Mouse (Mus musculus): ENCODE results near the gene Lyrm9. TPM values are rescaled to one million over a fixed set of nuclear protein-coding genes. Genes with fewer than 3 reads are reported as not detected.

Gene Lyrm9
- total and polyA plus RNA-seq, 3 experiments: 31.6 to 48.6 TPM; not detected in 1

DNA sequence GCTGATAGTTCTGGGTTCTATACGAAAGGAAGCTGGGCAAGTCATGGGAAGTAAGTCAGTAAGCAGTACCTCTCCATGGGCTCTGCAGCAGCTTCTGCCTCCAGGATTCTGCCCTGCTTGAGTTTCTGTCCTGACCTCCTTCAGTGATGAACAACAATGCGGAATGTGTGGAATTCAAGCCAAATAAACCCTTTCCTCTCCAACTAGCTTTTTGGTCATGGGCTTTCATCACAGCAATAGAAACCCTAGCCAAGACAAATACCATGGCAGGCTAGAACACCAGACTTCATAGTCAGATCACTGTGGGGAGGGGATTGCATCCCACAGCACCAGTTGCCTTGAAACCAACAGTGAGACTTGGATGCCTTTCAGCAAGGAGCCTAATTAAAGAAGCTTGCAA, 46.4 kb downstream of the Lyrm9 start:
- DNase-seq (ENCODE audit: low read depth, low spot score): no peak
- H3K36me3 ChIP-seq (ENCODE audit: control insufficient read depth in 1 of 2, insufficient read depth in 2 of 2, low read length in 2 of 2): no peaks in the 10 kb centered on the region
- H3K9ac ChIP-seq (ENCODE audit: control insufficient read depth, low read depth, low read length, poor library complexity, severe bottlenecking): no peak overlapping the region
- TF ChIP-seq UBTF (IDR thresholded peaks at IDR 0.05; ENCODE audit: borderline replicate concordance, insufficient read depth, low read depth, low read length): no peak
- no peak for TF ChIP-seq CHD1 (IDR thresholded peaks at IDR 0.05; ENCODE audit: low read depth, low read length)
- no peak for TF ChIP-seq KAT2A (conservative IDR thresholded peaks at IDR 0.05; ENCODE audit: low read depth, low read length)
- TF ChIP-seq ETS1 (IDR thresholded peaks at IDR 0.05; ENCODE audit: low read depth, low read length): no peak
- TF ChIP-seq ZNF384 (IDR thresholded peaks at IDR 0.05; ENCODE audit: low read depth, low read length): no peak
- TF ChIP-seq MEF2A (IDR thresholded peaks at IDR 0.05; ENCODE audit: extremely low read depth, insufficient replicate concordance, low read depth, low read length, poor library complexity, severe bottlenecking): no peak
- no peak for TF ChIP-seq JUND (IDR thresholded peaks at IDR 0.05; ENCODE audit: low read depth, low read length)
- no peak for TF ChIP-seq CTCF (IDR thresholded peaks at IDR 0.05 in 2 of 3, conservative IDR thresholded peaks at IDR 0.05 in 1 of 3; ENCODE audit: control insufficient read depth in 1 of 3, insufficient read depth in 1 of 3, low read depth in 2 of 3, low read length in 3 of 3, poor library complexity in 1 of 3, severe bottlenecking in 1 of 3)
- TF ChIP-seq E2F4 (IDR thresholded peaks at IDR 0.05; ENCODE audit: borderline replicate concordance, low read depth, low read length): no peak
- TF ChIP-seq POLR2AphosphoS5 (IDR thresholded peaks at IDR 0.05; ENCODE audit: borderline replicate concordance, low read depth, low read length): no peak
- TF ChIP-seq TAL1 (IDR thresholded peaks at IDR 0.05; ENCODE audit: low read length): no peak
- no peak for TF ChIP-seq MYC (IDR thresholded peaks at IDR 0.05; ENCODE audit: low read depth, low read length)
- no peak for TF ChIP-seq NELFE (IDR thresholded peaks at IDR 0.05; ENCODE audit: low read depth, low read length)
- no peak for TF ChIP-seq BHLHE40 (IDR thresholded peaks at IDR 0.05; ENCODE audit: borderline replicate concordance, low read depth, low read length)
- no peak for TF ChIP-seq MAZ (IDR thresholded peaks at IDR 0.05; ENCODE audit: low read depth, low read length)
- TF ChIP-seq MAFK (IDR thresholded peaks at IDR 0.05; ENCODE audit: borderline replicate concordance, low read depth, low read length): no peak
- H3K27ac ChIP-seq (ENCODE audit: control insufficient read depth, low read depth, low read length): no peak overlapping the region
- H3K4me3 ChIP-seq (ENCODE audit: control insufficient read depth in 1 of 2, insufficient read depth in 1 of 2, low read depth in 2 of 2, low read length in 2 of 2): no peak overlapping the region
- no peaks in the 10 kb centered on the region for H3K79me2 ChIP-seq (ENCODE audit: control insufficient read depth, insufficient read depth, low read length, poor library complexity)
- H3K4me1 ChIP-seq (ENCODE audit: control insufficient read depth in 1 of 2, insufficient read depth in 2 of 2, low read length in 2 of 2): no peaks in the 10 kb centered on the region
- no peaks in the 10 kb centered on the region for H3K9me3 ChIP-seq (replicated peaks; ENCODE audit: insufficient read depth, low read length)
- peaks cover 0 to 1% of the 10 kb centered on the region in 2 experiments; a peak in 3 of 4 replicates for H3K27me3 ChIP-seq (ENCODE audit: control insufficient read depth in 1 of 2, insufficient read depth in 2 of 2, low read length in 2 of 2)

DNA sequence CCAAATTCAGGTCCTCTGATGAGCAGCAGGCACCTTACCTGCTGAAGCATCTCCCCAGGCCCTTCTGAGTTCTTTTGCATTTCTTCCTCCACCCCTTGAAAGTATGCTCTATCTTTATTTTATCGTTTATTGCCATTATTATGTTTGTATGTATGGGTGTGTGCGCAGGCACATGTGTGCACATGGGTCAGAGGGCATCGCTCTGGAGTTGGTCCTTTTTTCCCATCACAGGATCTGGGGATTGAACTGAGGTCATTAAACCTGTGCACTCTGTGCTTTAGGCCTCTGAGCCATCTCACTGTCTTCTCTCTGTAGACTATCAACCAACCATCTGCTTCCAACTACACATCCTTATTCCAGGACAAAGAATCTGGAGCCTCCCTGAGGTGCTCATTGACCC, 53.3 kb downstream of the Lyrm9 start:
- no peak for DNase-seq (ENCODE audit: low read depth, low spot score)
- Histone ChIP-seq H3K4me1 (ENCODE audit: control insufficient read depth in 1 of 2, insufficient read depth in 2 of 2, low read length in 2 of 2) (no peaks in the 10 kb centered on the region), H3K79me2 (ENCODE audit: control insufficient read depth, insufficient read depth, low read length, poor library complexity) (no peaks in the 10 kb centered on the region), H3K9me3 (replicated peaks; ENCODE audit: insufficient read depth, low read length) (no peaks in the 10 kb centered on the region), H3K4me3 (ENCODE audit: control insufficient read depth in 1 of 2, insufficient read depth in 1 of 2, low read depth in 2 of 2, low read length in 2 of 2) (no peak overlapping the region), H3K36me3 (ENCODE audit: control insufficient read depth in 1 of 2, insufficient read depth in 2 of 2, low read length in 2 of 2) (no peaks in the 10 kb centered on the region), H3K9ac (ENCODE audit: control insufficient read depth, low read depth, low read length, poor library complexity, severe bottlenecking) (no peak overlapping the region), H3K27me3 (ENCODE audit: control insufficient read depth in 1 of 2, insufficient read depth in 2 of 2, low read length in 2 of 2) (peaks cover 2 to 5% of the 10 kb centered on the region in 2 experiments; a peak in 3 of 4 replicates), H3K27ac (ENCODE audit: control insufficient read depth, low read depth, low read length) (no peak overlapping the region)
- TF ChIP-seq TBP (IDR thresholded peaks at IDR 0.05; ENCODE audit: low read depth, low read length) (no peak), NELFE (IDR thresholded peaks at IDR 0.05; ENCODE audit: low read depth, low read length) (no peak), UBTF (IDR thresholded peaks at IDR 0.05; ENCODE audit: borderline replicate concordance, insufficient read depth, low read depth, low read length) (no peak), JUND (IDR thresholded peaks at IDR 0.05; ENCODE audit: low read depth, low read length) (no peak), CTCF (IDR thresholded peaks at IDR 0.05 in 2 of 3, conservative IDR thresholded peaks at IDR 0.05 in 1 of 3; ENCODE audit: control insufficient read depth in 1 of 3, insufficient read depth in 1 of 3, low read depth in 2 of 3, low read length in 3 of 3, poor library complexity in 1 of 3, severe bottlenecking in 1 of 3) (no peak), ELF1 (IDR thresholded peaks at IDR 0.05; ENCODE audit: low read depth, low read length) (no peak), MYC (IDR thresholded peaks at IDR 0.05; ENCODE audit: low read depth, low read length) (no peak), ZMIZ1 (IDR thresholded peaks at IDR 0.05; ENCODE audit: low read depth, low read length) (no peak), E2F4 (IDR thresholded peaks at IDR 0.05; ENCODE audit: borderline replicate concordance, low read depth, low read length) (no peak), NRF1 (IDR thresholded peaks at IDR 0.05; ENCODE audit: insufficient read depth, low read depth, low read length, poor library complexity, severe bottlenecking) (no peak), RCOR1 (IDR thresholded peaks at IDR 0.05; ENCODE audit: low read depth, low read length) (no peak), CHD2 (IDR thresholded peaks at IDR 0.05; ENCODE audit: low read length) (no peak), USF1 (IDR thresholded peaks at IDR 0.05; ENCODE audit: low read depth, low read length) (no peak), ZNF384 (IDR thresholded peaks at IDR 0.05; ENCODE audit: low read depth, low read length) (no peak), SMC3 (IDR thresholded peaks at IDR 0.05; ENCODE audit: low read depth, low read length) (no peak), TAL1 (IDR thresholded peaks at IDR 0.05; ENCODE audit: low read length) (no peak), HCFC1 (IDR thresholded peaks at IDR 0.05; ENCODE audit: low read depth, low read length) (no peak), TCF12 (IDR thresholded peaks at IDR 0.05; ENCODE audit: low read depth, low read length) (no peak), SIN3A (IDR thresholded peaks at IDR 0.05; ENCODE audit: low read length) (no peak)
